Mouse (Mus musculus): ENCODE data around the gene Ftcd. TPM values are rescaled to one million over a fixed set of nuclear protein-coding genes. Genes with fewer than 3 reads are reported as not detected.

Ftcd gene
- polyA plus RNA-seq, 1 experiment from 2014 or later = 0.28 TPM

Other genes with a start within 250 kb of the Ftcd start
- 5.7 and 6.3 TPM in 2 replicates for gene Dip2a, start 230.4 kb upstream of the Ftcd start, polyA plus RNA-seq (2014; fragmentation: Nextera tagmentation; extraction: Ambion mirVana)
- gene AC141477.1, start 135.2 kb upstream of the Ftcd start, polyA plus RNA-seq (2014; fragmentation: Nextera tagmentation; extraction: Ambion mirVana) = not detected in 2 replicates
- gene Pcnt, start 132.9 kb upstream of the Ftcd start, polyA plus RNA-seq (2014; fragmentation: Nextera tagmentation; extraction: Ambion mirVana) = 20.2 and 27.1 TPM in 2 replicates
- not detected in 2 replicates for gene 2610028H24Rik, start 126.6 kb upstream of the Ftcd start, polyA plus RNA-seq (2014; fragmentation: Nextera tagmentation; extraction: Ambion mirVana)
- gene Mcm3ap, start 106.7 kb upstream of the Ftcd start, polyA plus RNA-seq (2014; fragmentation: Nextera tagmentation; extraction: Ambion mirVana) = 51.3 and 71.4 TPM in 2 replicates
- gene Ybey, start 106.5 kb upstream of the Ftcd start, polyA plus RNA-seq (2014; fragmentation: Nextera tagmentation; extraction: Ambion mirVana) = 5.3 and 6.0 TPM in 2 replicates
- 9.7 and 21.9 TPM in 2 replicates for gene Lss, start 44.1 kb upstream of the Ftcd start, polyA plus RNA-seq (2014; fragmentation: Nextera tagmentation; extraction: Ambion mirVana)
- not detected in 2 replicates for gene Spatc1l, start 13.4 kb upstream of the Ftcd start, polyA plus RNA-seq (2014; fragmentation: Nextera tagmentation; extraction: Ambion mirVana)
- 19.8 and 22.0 TPM in 2 replicates for gene Col6a2, start 48.0 kb downstream of the Ftcd start, polyA plus RNA-seq (2014; fragmentation: Nextera tagmentation; extraction: Ambion mirVana)
- gene Col6a1, start 150.5 kb downstream of the Ftcd start, polyA plus RNA-seq (2014; fragmentation: Nextera tagmentation; extraction: Ambion mirVana) = 18.8 and 38.1 TPM in 2 replicates